Mouse (Mus musculus) bone marrow macrophage, adult 2 months (primary cell): ENCODE results near the gene Iqcb1.

Experiments
- CTCF ChIP-seq: IDR thresholded peaks from 2 replicates; pipeline ENCODE4 v1.5.1; 2012; ENCODE audit warnings: low read depth, mild to moderate bottlenecking, low read length, moderate library complexity
- POLR2A ChIP-seq: IDR thresholded peaks from 2 replicates; pipeline ENCODE4 v1.6.1; 2012; ENCODE audit warnings: mild to moderate bottlenecking, low read depth, low read length, borderline replicate concordance

- no peak for TF ChIP-seq CTCF
- TF ChIP-seq POLR2A, result no peak
These were observed 44.0 kb upstream of the Iqcb1 start for GRCm38 (mm10) chr16:36784146-36784545.
